Mouse (Mus musculus): Measurements from ENCODE around the gene Lrriq1. TPM values are rescaled to one million over a fixed set of nuclear protein-coding genes. Genes with fewer than 3 reads are reported as not detected.

The Lrriq1 gene
- polyA plus RNA-seq, 1 experiment, result 0.44 TPM

DNA sequence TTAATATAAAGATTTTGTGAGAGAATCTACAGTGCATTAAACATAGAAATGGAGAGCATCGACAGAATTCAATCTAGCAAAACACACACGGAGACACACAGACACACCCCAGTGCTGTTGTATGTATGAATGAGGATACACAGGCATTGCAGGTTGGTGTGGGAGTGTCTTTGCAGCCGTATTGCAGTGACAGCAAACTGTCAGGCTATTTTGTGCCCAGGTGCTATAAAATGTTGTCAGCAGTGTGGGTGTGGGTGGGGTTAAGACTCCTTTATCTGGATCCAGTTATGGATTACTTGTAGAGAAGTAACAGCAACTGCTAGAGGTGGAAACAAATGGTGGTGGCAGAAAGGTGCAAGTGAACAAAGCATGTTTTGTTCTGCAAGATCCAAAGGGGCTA, 189.5 kb downstream of the Lrriq1 start:
- no peaks in the 10 kb centered on the region for H3K4me1 ChIP-seq (ENCODE audit: control insufficient read depth, insufficient read depth, low read length)
- no peak for DNase-seq
- no peak overlapping the region for H3K27ac ChIP-seq (ENCODE audit: insufficient read depth, low read length)
- TF ChIP-seq POLR2A (IDR thresholded peaks at IDR 0.05; ENCODE audit: borderline replicate concordance, insufficient read depth, low read length) (no peak), CTCF (IDR thresholded peaks at IDR 0.05; ENCODE audit: borderline replicate concordance, insufficient read depth, low read depth, low read length) (no peak)
- no peak overlapping the region for H3K4me3 ChIP-seq (replicated peaks; ENCODE audit: insufficient read depth, low read depth, low read length)
- H3K27me3 ChIP-seq (ENCODE audit: control insufficient read depth, insufficient read depth, low read length), result no peaks in the 10 kb centered on the region
- WGBS, result 72% methylated on average over 3 of the region's 3 CpGs

DNA sequence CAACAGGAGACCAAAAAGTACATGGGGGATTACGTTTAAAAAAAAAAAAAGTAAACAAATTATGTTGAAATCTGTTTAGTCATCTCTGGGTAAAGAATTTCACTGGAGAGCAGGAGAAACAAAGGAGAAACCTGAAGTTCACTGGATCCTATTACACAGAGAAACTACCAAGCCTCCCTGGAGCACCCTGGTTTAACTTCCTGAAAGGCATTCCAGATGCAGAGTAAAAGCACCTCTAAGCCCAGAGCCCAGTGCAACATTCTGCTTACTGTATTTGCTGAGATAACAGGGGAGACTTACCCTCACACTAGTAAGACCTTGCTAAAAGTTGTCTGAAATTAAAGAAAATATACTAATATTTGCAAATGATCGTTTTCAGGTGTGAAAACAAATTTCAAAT, 191.1 kb downstream of the Lrriq1 start:
- Histone ChIP-seq H3K4me3 (replicated peaks; ENCODE audit: insufficient read depth, low read depth, low read length) (no peak overlapping the region), H3K27me3 (ENCODE audit: control insufficient read depth, insufficient read depth, low read length) (no peaks in the 10 kb centered on the region), H3K4me1 (ENCODE audit: control insufficient read depth, insufficient read depth, low read length) (no peaks in the 10 kb centered on the region), H3K27ac (ENCODE audit: insufficient read depth, low read length) (no peak overlapping the region)
- 54% methylated on average over 2 of the region's 2 CpGs for WGBS
- TF ChIP-seq CTCF (IDR thresholded peaks at IDR 0.05; ENCODE audit: borderline replicate concordance, insufficient read depth, low read depth, low read length), result no peak
- TF ChIP-seq POLR2A (IDR thresholded peaks at IDR 0.05; ENCODE audit: borderline replicate concordance, insufficient read depth, low read length), result no peak
- no peak for DNase-seq

DNA sequence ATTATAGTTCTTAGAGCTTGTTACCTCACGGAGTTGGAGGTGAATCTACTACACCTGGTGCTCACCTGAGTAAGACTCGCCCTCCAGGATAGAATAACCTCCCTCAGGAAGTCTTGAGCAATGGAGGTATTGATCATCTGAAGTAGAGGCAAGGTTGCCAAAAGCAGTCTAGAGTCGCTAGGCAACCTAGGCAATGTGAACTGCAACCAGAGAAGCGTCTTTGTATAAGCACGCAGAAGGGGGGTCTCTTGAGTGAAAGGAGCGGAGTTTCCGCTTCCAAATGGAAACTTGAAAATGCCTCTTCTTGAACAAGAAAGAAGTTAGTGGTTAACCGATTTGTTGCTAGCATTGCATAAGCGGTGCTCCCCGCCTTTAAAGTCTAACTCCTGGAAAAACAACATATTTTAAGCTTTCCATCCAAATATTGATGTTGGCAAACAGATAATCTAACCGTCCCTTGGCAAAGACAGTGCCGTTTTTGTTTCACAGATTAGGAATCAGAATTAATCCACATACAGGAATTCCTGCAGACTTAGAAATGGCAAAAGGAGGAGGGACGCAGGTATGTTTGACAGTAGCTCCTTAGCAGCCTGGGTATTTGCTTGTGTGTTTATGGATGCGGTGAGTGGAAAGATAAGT, 201.0 kb downstream of the Lrriq1 start:
- TF ChIP-seq CTCF (IDR thresholded peaks at IDR 0.05; ENCODE audit: borderline replicate concordance, insufficient read depth, low read depth, low read length) (no peak), POLR2A (IDR thresholded peaks at IDR 0.05; ENCODE audit: borderline replicate concordance, insufficient read depth, low read length) (no peak)
- 5% methylated on average over 14 of the region's 14 CpGs for WGBS
- peaks cover 5% of the 10 kb centered on the region; the same call in 1 of the 2 replicates for H3K27me3 ChIP-seq (ENCODE audit: control insufficient read depth, insufficient read depth, low read length)

DNA sequence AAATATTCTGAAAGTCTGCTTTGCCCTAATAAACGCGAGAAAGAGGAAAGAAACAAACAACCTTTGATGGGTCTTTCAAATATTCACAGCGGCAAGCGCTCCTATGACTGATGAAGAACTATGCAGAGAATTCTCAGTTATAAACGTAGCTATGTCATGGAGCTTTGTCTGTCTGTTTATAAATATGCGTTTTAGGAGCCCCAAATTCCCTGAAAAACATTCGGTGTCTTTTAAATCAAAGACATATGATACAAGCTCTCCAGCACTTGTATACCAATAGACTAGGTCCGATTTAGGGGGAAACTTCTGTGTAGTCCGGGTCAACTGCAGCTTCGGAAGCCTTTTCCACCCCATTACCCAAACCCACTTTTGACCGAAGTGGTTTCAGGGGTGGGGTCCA, 205.2 kb downstream of the Lrriq1 start:
- no peak for DNase-seq
- 4% methylated on average over 11 of the region's 11 CpGs for WGBS
- Histone ChIP-seq H3K4me3 (replicated peaks; ENCODE audit: insufficient read depth, low read depth, low read length) (no peak overlapping the region), H3K4me1 (ENCODE audit: control insufficient read depth, insufficient read depth, low read length) (no peaks in the 10 kb centered on the region), H3K27me3 (ENCODE audit: control insufficient read depth, insufficient read depth, low read length) (peaks cover 19% of the 10 kb centered on the region; the same call in 1 of the 2 replicates), H3K27ac (ENCODE audit: insufficient read depth, low read length) (no peak overlapping the region)
- TF ChIP-seq CTCF (IDR thresholded peaks at IDR 0.05; ENCODE audit: borderline replicate concordance, insufficient read depth, low read depth, low read length) (no peak), POLR2A (IDR thresholded peaks at IDR 0.05; ENCODE audit: borderline replicate concordance, insufficient read depth, low read length) (no peak)

More for the DNA sequence above, 201.0 kb downstream of the Lrriq1 start:
- H3K4me1 ChIP-seq (ENCODE audit: control insufficient read depth, insufficient read depth, low read length), result no peaks in the 10 kb centered on the region
- no peak for DNase-seq
- no peak overlapping the region for H3K27ac ChIP-seq (ENCODE audit: insufficient read depth, low read length)
- H3K4me3 ChIP-seq (replicated peaks; ENCODE audit: insufficient read depth, low read depth, low read length), result no peak overlapping the region

DNA sequence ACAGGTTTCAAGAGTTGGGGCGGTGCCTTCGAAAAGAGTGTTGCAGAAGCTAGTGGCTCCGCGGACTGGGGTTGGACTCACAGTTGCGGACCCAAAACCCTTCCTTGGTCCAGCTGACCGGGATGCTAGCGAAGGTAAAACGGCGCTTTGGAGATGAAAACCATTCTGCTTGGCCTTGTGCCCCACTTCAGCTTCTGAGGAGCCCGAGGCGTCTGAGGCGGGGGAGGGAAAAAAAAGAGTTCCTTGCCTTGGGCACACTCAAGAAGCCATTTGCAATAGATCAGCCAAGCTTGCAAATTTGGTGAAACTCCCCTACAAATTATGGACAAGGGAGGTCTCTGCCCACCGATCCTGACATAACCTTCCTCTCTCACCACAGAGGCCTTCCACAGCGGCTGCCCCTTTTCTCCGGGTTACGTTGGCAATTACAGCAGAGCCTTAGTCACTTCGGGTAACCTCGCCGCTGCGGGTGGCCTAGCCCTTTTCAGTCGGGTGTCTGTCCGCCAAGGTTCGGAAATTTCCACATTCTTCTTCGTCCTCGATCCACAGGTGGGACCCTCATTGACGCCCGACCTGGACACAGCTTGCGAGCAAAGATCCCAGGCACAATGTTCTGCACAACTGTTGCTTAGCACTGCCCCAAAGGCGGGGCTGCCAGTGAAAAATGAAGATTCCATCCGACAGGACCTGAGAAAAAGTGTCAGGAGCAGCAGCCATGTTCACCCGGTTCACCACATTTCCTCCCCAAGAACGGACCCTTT, 206.2 kb downstream of the Lrriq1 start, which contains the start of gene Alx1:
Alx1 (minus strand) TSS at position 486 of the 761 bp plus-strand sequence.
- DNase-seq, result no peak
- 3% methylated on average over 32 of the region's 32 CpGs for WGBS
- H3K4me1 ChIP-seq (ENCODE audit: control insufficient read depth, insufficient read depth, low read length), result no peaks in the 10 kb centered on the region
- no peak for TF ChIP-seq CTCF (IDR thresholded peaks at IDR 0.05; ENCODE audit: borderline replicate concordance, insufficient read depth, low read depth, low read length)
- TF ChIP-seq POLR2A (IDR thresholded peaks at IDR 0.05; ENCODE audit: borderline replicate concordance, insufficient read depth, low read length), result no peak
- no peak within 1 kb of the TSS for H3K27ac ChIP-seq (ENCODE audit: insufficient read depth, low read length)
- H3K27me3 ChIP-seq (ENCODE audit: control insufficient read depth, insufficient read depth, low read length), result peaks cover 19% of the 10 kb centered on the region; the same call in 1 of the 2 replicates
- H3K4me3 ChIP-seq (replicated peaks; ENCODE audit: insufficient read depth, low read depth, low read length), result no peak within 1 kb of the TSS

DNA sequence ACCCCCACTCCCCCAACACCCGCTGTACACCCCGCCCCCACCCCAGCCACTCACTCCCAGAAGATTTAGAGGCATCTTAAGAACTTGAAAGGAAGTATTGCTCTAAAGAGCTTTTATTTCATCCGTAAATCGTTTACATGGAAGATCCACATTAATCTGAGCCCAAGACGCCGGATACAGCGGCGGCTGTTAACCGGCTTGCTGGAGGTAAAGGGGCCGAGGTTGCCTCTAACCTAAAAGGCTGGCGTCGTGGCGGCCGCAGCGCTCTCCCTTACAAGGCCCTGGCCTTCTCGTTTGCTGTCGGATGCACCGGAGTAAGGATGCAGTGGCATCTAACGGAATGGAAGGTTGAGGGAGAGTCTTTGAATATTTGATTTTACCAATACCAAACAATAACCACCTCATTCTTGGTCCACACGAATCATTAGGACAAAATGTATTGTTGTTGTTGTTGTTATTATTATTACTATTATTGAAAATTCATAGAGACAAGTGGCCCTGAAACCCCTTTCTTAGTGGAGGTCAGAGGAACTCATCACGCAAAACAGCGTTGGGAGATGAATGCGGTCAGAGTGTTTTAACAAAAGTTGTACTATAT, 206.9 kb downstream of the Lrriq1 start:
- WGBS, result 3% methylated on average over 23 of the region's 23 CpGs
- peaks cover 19% of the 10 kb centered on the region; the same call in 1 of the 2 replicates for H3K27me3 ChIP-seq (ENCODE audit: control insufficient read depth, insufficient read depth, low read length)
- no peak for DNase-seq
- H3K4me3 ChIP-seq (replicated peaks; ENCODE audit: insufficient read depth, low read depth, low read length), result no peak overlapping the region
- TF ChIP-seq POLR2A (IDR thresholded peaks at IDR 0.05; ENCODE audit: borderline replicate concordance, insufficient read depth, low read length) (no peak), CTCF (IDR thresholded peaks at IDR 0.05; ENCODE audit: borderline replicate concordance, insufficient read depth, low read depth, low read length) (no peak)
- no peaks in the 10 kb centered on the region for H3K4me1 ChIP-seq (ENCODE audit: control insufficient read depth, insufficient read depth, low read length)
- no peak overlapping the region for H3K27ac ChIP-seq (ENCODE audit: insufficient read depth, low read length)

DNA sequence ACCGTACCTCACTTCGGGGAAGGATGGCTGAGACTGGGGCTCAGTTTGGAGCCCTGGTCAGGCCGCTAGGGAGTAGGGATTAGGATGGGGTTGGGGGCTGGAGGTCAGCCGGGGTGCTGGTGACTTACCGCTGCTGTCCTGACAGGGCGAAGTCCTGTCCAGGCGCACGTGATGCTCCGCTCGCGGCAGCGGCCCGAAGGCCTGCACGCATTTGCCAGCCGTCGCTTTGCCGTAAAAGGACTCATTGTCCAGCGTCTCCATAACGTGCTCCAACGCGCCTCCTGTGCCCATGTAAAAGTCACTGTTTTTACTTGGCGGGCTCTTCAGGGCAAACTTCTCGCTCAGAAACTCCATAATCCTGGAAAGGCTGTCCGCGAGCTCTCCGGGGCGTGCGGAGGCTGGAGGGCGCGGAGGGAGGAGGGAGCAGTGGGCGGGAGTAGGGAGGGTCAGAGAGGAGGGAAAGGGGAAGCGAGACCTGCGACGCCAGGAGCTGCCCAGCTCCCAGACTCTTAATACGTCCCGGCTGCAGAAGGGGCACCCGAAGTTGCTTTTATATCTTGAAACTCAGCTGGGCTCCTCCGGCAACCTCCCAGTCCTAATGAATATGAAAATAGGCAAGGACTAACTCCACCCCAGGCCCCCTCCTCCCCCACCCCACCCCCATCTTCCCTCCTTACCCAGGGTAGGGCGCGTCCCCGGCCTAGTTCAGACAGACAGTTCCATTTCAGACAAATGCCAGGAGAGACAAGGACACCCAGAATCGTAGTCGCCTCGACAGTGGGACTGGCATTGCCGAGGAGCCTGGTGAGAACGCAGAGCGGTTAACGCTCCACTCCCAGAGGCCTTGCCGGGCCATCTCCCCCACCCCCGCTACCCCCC, 207.6 kb downstream of the Lrriq1 start:
- Histone ChIP-seq H3K27ac (ENCODE audit: insufficient read depth, low read length) (no peak overlapping the region), H3K4me1 (ENCODE audit: control insufficient read depth, insufficient read depth, low read length) (no peaks in the 10 kb centered on the region), H3K4me3 (replicated peaks; ENCODE audit: insufficient read depth, low read depth, low read length) (no peak overlapping the region), H3K27me3 (ENCODE audit: control insufficient read depth, insufficient read depth, low read length) (peaks cover 19% of the 10 kb centered on the region; the same call in 1 of the 2 replicates)
- TF ChIP-seq CTCF (IDR thresholded peaks at IDR 0.05; ENCODE audit: borderline replicate concordance, insufficient read depth, low read depth, low read length) (no peak), POLR2A (IDR thresholded peaks at IDR 0.05; ENCODE audit: borderline replicate concordance, insufficient read depth, low read length) (no peak)
- WGBS, result 2% methylated on average over 50 of the region's 50 CpGs
- DNase-seq, result no peak
